Mouse (Mus musculus): ENCODE measurements around the gene Prune1.
A peak's percentile ranks its signal among the peaks of the same experiment; 100 is the strongest.

Gene Prune1

DNA sequence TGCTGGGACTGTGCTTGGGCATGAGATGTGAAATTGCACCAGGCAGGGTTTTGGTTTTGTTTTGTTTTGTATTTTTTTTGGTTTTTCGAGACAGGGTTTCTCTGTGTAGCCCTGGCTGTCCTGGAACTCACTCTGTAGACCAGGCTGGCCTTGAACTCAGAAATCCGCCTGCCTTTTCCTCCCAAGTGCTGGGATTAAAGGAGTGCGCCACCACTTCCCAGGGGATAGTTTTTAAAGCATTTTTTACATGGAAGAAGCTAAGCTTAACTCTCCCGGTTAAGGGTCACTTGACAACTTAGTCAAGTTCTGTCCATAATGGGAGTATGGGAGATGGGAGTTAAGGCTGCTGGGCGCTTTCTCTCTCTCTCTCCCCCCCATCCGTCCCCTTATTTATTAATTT, 32.2 kb upstream of the Prune1 start:
- TF ChIP-seq GATA4 (IDR thresholded peaks at IDR 0.05; ENCODE audit: insufficient replicate concordance, low read length), result no peak

DNA sequence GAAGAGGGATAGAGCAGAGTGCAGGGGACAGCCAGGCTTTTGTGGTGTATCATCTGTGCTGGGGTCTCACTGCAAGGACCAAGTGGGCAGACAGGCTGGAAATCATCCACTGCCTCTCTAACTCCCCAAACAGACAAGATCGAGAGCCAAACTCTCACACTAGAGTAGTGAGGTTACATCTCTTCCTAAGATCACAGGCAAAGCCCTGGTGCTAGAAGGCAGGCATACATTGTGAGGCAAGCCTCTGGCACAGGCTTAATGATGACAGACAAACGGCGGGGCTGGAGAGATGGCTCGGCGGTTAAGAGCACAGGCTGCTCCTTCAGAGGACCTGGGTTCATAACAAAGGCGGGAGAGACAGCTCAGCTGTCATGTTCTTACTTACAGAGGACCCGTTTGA, 31.6 kb upstream of the Prune1 start:
- no peak for TF ChIP-seq GATA4 (IDR thresholded peaks at IDR 0.05; ENCODE audit: insufficient replicate concordance, low read length)

DNA sequence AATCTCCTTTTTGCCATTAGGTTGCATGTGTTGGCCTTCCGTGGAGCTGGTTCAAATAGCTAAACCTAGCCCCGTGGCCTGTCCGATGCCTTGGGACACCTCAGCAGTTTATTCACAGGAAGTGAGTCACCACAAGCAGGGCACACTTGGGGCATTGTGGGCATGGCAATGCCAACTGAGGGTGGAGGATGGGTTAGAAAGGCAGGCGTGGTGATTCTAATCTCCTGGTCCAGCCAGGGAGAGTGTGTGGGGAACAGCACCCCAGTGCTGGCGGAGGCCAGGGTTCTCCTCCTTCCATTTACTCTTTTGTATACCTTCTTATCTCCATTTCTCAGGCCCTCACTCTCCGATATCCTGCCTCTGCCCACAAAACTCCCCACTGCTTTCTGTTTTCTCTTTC, 30.7 kb upstream of the Prune1 start:
- no peak for TF ChIP-seq GATA4 (IDR thresholded peaks at IDR 0.05; ENCODE audit: insufficient replicate concordance, low read length)

DNA sequence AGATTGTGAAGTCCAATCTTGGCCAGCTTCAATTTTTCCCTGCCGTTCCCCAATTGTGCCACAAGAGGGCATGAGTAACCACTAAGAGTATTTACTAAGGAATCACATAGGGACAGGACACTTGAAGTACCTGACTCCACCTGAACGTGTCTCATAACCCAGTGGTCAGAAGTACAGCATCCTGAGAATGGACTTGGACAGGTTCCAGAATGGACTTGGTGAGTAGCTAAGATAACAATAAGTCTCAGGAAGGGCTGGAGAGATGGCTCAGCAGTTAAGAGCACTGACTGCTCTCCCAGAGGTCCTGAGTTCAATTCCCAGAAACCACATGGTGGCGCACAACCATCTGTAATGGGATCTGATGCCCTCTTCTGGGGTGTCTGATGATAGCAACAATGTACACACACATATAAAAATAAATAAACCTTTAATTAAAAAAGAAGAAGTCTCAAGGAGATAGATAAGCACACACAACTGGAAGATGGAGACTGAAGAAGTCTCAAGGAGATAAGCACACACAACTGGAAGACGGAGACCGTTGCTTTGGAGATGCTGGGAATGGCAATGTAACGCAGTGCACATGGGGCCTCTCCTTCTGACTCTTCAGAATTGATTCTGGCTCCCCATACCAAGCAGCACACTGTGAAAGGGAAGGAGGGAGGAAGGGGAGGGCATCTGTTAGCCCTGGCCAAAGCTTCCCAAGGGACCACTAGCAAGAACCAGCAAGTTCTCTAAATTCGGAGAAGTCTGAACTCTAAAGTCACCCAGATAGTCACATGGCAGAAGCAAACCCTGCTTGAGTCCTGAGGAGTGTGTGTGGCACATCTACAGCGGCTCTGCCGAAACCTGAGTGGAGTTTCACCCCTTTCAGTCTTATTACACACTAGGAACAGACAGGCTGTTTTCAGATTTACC, 29.3 kb upstream of the Prune1 start:
- TF ChIP-seq GATA4 (IDR thresholded peaks at IDR 0.05; ENCODE audit: insufficient replicate concordance, low read length), result no peak

DNA sequence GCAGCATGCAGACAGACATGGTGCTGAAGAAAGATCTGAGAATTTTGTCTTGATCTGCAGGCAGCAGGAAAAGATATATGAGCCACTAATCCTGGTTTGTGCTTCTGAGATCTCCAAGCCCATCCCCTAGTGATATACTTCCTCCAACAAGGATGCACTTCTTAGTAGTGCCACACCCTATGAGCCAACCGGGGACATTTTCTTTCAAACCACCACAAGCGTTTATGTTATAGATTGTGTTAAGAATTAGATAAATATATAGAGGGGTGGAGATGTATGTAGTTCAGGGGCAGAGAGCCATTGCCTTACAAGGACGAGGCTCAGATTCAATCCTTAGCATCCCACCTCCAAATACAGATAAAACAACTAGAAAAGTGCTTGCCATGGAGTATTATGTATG, 28.6 kb upstream of the Prune1 start:
- TF ChIP-seq GATA4 (IDR thresholded peaks at IDR 0.05; ENCODE audit: insufficient replicate concordance, low read length), result no peak

DNA sequence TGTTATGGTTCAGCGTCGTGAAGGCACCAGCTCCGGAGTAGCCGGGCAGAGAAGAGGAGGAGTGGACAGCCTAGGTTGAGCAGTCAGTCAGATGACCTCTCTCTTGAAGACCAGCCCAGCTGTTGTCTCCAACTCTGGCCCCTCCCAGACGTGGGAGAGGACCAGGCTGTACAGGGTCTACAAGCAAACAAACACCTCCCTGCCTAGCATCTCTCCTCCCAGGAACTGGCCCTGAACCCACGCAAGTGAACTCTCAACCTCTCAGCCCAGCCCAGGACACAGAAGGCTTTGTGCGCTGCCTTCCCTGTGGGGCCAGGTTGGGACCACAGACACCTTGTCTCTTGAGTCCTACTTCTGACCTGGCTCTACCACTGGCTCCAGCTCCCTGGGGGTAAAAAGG, 25.2 kb upstream of the Prune1 start, which contains the start of gene Anxa9:
Gene Anxa9, minus strand, starts transcription at position 77 of the 400 bp plus-strand sequence.
- TF ChIP-seq GATA4 (IDR thresholded peaks at IDR 0.05; ENCODE audit: insufficient replicate concordance, low read length), result no peak

DNA sequence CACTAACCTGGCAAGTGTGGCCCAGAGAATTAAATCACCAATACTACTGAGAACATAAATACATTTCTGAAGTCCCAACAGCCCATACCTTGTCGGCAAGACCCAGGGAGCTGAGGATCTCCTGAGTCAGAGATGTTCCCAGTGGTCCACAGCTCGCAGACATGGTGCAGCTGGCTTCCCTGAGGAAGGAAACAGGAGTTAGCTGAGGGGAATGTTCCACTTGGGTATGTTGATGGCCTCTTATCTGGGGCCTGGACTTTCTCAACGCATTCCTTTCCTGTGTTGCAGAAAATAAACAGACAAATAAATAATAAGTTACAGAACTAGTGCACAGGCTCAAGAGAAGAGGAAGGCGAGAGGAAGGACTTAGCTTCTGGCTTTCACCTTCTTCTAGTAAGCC, 24.4 kb upstream of the Prune1 start:
- TF ChIP-seq GATA4 (IDR thresholded peaks at IDR 0.05; ENCODE audit: insufficient replicate concordance, low read length), result peak; percentile 52; the same call in 1 of the 2 replicates

DNA sequence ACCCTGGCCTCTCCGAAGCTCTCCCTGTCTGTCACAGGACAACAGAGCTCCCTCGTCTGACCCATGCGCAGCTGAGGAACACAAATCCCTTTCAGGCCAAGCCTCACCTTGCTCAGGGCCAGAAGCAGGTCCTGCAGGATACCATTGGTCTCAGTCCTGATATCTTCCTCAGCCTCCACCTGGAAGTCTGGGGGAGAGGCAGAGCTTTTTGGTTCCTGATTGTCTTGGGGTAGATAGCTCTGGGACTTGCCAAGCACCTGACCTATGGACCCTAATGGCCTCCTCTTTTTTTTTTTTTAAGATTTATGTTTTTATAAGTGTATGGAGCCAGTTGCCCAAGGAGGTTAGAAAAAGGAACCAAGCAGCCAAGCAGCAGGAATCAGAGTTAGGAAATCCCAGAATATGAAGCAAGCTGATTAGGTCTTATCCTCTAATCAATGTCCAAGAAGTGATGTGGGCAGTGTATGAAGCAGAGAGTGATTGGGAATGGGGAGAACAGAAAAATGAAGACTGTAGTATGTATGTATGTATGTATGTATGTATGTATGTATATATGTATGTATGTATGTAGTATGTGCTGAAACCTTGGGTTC, 19.4 kb upstream of the Prune1 start:
- TF ChIP-seq GATA4 (IDR thresholded peaks at IDR 0.05; ENCODE audit: insufficient replicate concordance, low read length), result no peak

DNA sequence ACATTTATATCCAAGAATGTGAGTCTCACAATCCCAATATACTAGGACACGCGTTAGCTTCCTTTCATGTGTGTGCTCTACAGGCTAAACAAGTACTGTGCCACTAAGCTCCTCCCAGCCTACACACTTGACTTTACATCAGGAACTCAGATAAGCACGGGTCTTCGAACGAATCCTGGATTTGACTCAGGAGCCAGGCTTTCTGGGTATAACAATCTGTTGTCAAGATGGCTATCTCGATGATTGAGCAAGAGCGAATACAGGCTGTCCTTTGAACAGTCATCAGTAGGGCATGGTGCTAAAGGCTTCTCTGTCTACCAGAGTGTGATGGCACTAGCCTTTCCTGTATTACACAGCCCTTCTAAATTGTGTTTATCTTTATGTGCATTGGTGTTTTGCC, 16.1 kb upstream of the Prune1 start:
- TF ChIP-seq GATA4 (IDR thresholded peaks at IDR 0.05; ENCODE audit: insufficient replicate concordance, low read length), result peak; percentile 100

DNA sequence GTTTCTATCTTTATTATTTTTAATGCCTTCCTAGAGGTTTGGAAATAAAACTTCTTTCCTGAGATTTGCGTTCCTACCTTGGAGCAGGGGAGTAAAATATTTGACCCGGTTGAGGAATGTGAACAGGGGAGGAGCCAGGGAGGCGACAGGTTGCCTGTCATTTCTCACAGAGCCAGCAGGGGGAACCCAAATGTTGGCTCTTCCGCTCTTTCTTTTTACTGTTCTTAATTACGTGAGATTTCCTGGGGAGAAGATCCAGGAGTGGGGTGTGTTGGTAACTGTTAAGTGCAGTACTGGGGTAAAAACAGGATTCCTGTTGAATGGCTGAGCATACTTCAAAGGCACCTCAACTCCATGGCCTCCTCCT, 14.2 kb upstream of the Prune1 start:
- no peak for TF ChIP-seq GATA4 (IDR thresholded peaks at IDR 0.05; ENCODE audit: insufficient replicate concordance, low read length)

DNA sequence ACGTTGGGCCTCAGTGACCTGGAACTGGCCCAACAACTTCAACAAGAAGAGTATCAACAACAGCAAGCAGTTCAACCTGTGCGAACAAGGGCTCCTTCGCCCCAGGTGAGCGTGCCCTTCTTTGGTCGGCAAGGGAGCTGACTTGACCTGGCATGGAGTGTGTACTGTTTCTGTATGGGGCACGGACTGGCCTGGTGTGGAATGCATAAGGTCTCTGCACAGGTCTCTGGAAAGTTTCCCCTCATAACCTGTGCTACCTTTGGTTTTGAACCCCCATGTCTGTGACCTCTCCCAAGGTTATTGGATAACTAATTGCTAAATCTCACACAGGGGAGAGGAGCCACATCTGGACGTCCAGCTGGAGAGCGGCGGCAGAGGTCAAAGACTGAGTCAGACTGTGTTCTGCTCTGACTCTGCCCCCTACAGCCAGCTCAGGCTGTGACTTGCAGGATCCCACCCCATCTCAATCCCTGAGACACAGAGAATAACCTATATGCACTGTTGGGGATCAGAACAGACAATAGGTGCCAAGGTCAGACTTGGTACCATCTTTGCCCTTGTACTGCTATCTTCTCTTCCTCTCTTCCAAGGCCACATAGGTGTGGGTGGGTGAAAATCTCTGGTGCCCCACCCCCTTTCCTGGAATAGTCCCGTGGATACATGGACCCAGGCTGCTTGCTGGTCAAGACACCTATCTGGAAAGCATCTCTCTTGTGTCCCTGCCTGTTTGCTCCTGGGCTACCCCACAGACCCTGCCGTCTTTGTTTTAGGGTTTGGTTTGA, 13.6 kb upstream of the Prune1 start:
- no peak for TF ChIP-seq GATA4 (IDR thresholded peaks at IDR 0.05; ENCODE audit: insufficient replicate concordance, low read length)

DNA sequence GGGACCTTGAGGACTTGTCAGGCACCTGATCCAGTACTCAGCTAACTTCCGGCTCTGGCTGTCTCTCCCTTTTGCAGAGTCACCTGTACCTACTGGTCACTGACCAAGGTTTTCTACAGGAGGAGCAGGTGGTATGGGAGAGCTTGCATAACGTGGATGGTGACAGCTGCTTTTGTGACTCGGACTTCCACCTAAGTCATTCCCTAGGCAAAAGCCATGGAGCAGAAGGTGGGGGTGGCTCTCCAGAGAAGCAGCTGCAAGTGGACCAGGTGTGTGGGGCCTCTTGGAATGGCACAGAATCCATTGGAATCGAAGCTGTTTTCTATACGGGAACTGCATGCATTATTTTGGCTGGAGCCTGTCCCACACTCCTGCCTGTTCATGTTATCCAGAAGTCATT, 12.8 kb upstream of the Prune1 start:
- no peak for TF ChIP-seq GATA4 (IDR thresholded peaks at IDR 0.05; ENCODE audit: insufficient replicate concordance, low read length)

DNA sequence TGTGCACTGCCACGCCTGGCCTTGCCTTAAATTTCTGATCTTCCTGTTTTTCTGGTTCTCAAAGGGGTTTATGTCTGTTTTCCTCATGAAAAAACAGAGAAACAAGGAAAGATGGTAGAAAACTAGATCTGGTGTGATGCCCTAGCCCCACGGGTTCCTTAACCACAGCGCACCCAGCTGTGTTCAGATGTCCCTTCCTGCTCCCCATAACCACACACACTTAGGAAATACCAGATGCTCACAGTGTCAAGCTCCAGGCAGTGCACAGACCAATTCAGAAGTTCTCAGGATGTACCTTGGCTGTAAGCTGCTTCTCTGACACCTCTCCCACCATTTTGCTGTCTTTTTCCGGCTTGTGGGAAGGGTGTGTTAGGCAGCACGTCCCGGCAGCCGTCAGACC, 12.4 kb upstream of the Prune1 start:
- no peak for TF ChIP-seq GATA4 (IDR thresholded peaks at IDR 0.05; ENCODE audit: insufficient replicate concordance, low read length)

DNA sequence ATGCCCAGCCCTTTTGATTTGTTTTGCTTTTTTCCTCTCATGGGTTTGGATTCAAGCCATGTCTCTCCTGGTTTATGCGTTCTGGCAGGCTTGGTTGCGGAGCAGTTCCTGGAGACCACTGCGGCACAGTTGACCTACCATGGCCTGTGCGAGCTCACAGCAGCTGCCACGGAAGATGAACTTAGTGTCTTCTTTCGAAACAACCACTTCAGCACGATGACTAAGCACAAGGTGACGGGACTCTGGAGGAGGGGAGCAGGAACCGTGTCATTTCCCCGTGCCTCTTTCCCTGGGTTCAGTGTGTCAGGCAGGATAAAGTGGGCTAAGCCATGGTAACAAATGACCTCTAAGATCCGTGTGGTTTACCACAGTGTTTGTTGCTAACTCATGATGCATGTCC, 11.7 kb upstream of the Prune1 start:
- TF ChIP-seq GATA4 (IDR thresholded peaks at IDR 0.05; ENCODE audit: insufficient replicate concordance, low read length), result no peak

DNA sequence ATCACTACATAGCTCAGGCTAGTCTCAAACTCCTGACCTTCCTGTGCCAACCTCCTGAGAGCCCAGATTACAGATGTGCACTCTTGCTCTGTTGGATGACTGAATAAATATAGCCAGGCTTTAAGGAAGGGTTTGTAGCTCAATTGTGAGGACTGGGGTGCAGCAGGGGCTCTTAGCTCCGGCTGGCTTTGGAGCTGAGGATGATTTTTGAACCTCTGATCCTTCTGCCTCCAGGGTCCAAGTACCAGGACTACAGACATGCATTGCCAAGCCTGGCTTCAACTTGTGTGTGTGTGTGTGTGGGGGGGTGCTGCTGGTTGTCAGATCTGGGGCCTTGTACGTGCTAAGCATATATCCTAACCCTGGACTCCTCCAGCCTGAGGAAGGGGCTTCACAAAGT, 11.0 kb upstream of the Prune1 start:
- no peak for TF ChIP-seq GATA4 (IDR thresholded peaks at IDR 0.05; ENCODE audit: insufficient replicate concordance, low read length)

DNA sequence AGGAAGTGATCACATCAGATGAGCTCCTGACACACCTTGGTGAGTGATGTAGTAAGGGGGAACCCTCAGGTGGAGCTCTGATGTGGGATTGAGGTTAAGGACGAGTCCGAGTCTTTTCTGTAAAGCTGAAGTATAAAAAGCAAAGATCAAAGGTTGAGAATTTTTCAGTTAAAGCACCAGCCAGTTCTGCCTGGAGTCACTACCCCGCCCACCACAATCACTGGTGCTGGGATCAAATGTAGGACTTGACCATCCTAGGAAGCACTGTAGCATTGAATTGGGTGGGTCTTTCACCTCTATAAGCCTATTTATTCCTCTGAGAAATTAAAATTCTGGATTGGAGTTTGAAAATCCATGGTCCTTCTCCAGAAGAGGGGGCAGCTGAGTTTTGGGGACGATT, 9.2 kb upstream of the Prune1 start:
- no peak for TF ChIP-seq GATA4 (IDR thresholded peaks at IDR 0.05; ENCODE audit: insufficient replicate concordance, low read length)

All from liver, adult (tissue).